Mouse (Mus musculus) pancreas, adult 10 weeks (tissue): ENCODE measurements around the gene Esr1. TPM values are rescaled to one million over a fixed set of nuclear protein-coding genes. Genes with fewer than 3 reads are reported as not detected.

Experiments
- polyA plus RNA-seq: library from polyadenylated mRNA; stranded (reverse); fragments of 350-450 nt; fragmentation: Illumina TruSeq; extraction: RNeasy Lipid Tissue Mini Kit (QIAGEN cat#74804); gene quantifications from one replicate; pipeline ENCODE4 v1.2.3, GENCODE M21; 2015; ENCODE audit warnings: low read depth, low replicate concordance; ENCODE audit not compliant: insufficient read depth

Gene Esr1
- 1.7 TPM for polyA plus RNA-seq

DNA sequence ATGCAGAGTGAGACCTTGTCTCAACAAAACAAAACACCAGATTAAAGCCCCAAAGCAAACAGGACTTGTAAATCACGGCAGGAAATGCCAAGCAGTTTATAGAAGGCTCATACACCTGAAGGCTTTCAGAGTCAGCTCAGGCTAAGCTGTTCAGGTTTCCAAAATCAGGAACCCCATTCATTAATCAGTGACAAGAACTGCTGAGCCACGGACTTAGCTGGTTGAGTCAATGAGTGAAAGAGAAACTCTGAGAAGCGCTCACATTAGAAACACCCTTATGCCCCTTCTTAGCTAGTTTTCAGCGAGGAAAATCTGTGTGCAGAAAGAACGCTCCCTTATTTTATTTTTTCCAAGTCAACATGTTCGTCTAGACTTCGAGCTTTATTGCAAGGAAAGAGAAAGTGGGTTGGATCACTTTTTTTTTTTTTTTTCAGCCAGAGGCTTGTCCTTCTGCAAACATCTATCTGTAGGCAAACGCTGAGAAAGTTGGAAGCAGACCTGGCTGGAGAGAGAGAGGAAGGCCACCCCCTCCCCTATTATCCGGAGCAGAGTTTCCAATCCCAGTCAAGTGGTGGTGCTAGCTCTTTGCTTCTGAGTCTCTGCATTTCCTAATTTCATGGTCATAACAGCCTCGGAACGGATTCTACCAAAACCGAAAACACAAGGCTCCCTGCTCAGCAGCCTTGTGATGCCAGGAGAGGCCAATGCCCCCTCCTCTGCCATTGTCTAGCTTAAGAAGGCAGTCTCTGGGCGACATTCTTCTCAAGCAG, at the start of gene Esr1:
TSS of gene Esr1 (plus strand) at position 208 of the 770 bp plus-strand sequence.

Other genes with a start within 250 kb of the Esr1 start
- 1.7 TPM for gene Zbtb2, start 223.5 kb upstream of the Esr1 start, polyA plus RNA-seq
- 13.0 TPM for gene Rmnd1, start 179.2 kb upstream of the Esr1 start, polyA plus RNA-seq
- gene Armt1, start 179.1 kb upstream of the Esr1 start, polyA plus RNA-seq: 5.0 TPM
- gene Ccdc170, start 129.1 kb upstream of the Esr1 start, polyA plus RNA-seq: 0.48 TPM